Mouse (Mus musculus): ENCODE data around the gene Ak2. TPM values are rescaled to one million over a fixed set of nuclear protein-coding genes. Genes with fewer than 3 reads are reported as not detected.

Gene Ak2
- polyA plus RNA-seq, 1 experiment from 2014 or later, result 63.3 TPM

DNA sequence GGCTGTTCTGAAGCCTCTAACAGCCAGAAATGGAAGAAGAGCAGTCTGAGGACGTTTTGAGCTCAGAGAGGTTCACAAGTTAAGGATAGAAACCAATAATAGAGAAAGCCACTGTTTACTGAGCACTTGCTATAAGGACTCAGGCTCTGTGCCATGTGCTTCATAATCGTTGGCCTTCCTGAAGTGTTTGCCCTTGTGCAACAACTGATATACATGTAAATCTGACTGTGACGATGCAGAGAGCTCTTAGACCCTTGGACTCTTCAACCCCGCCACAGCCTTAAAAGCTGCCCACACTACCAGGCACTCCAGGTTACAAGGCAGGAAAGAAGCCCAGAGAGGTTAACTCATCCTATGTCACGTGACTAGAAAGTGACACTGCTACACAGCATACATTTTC lies 22.7 kb upstream of the Ak2 start:
- no peaks in the 10 kb centered on the region for H3K36me3 ChIP-seq (ENCODE audit: control insufficient read depth, insufficient read depth, low read length)

GRCm38 (mm10) chr4:128969607-128970416 lies 21.9 kb upstream of the Ak2 start:
- Histone ChIP-seq H3K36me3 (ENCODE audit: control insufficient read depth, insufficient read depth, low read length) (no peaks in the 10 kb centered on the region), H3K4me3 (replicated peaks; ENCODE audit: low read depth, low read length) (no peak overlapping the region), H3K27ac (replicated peaks; ENCODE audit: low read depth, low read length) (no peak overlapping the region), H3K4me2 (ENCODE audit: low read length) (no peak overlapping the region), H3K9ac (replicated peaks; ENCODE audit: low read length) (no peak overlapping the region), H3K27me3 (ENCODE audit: control insufficient read depth, insufficient read depth, low read length) (no peaks in the 10 kb centered on the region), H3K9me3 (ENCODE audit: control insufficient read depth, low read length) (no peaks in the 10 kb centered on the region), H3K4me1 (ENCODE audit: control insufficient read depth, insufficient read depth, low read length) (0 out of 2 replicates have a peak, but pooled peaks cover 10% of the 10 kb centered on the region)
- ATAC-seq (ENCODE audit: low FRiP score, low TSS enrichment), result no peak
- WGBS, result 83% methylated on average over 18 of the region's 18 CpGs
- DNase-seq, result no peak

More for the DNA sequence above, 22.7 kb upstream of the Ak2 start:
- Histone ChIP-seq H3K9ac (replicated peaks; ENCODE audit: low read length) (no peak overlapping the region), H3K27ac (replicated peaks; ENCODE audit: low read depth, low read length) (no peak overlapping the region), H3K4me3 (replicated peaks; ENCODE audit: low read depth, low read length) (no peak overlapping the region), H3K4me1 (ENCODE audit: control insufficient read depth, insufficient read depth, low read length) (0 out of 2 replicates have a peak, but pooled peaks cover 10% of the 10 kb centered on the region), H3K27me3 (ENCODE audit: control insufficient read depth, insufficient read depth, low read length) (no peaks in the 10 kb centered on the region), H3K4me2 (ENCODE audit: low read length) (no peak overlapping the region), H3K9me3 (ENCODE audit: control insufficient read depth, low read length) (no peaks in the 10 kb centered on the region)
- ATAC-seq (ENCODE audit: low FRiP score, low TSS enrichment), result no peak
- WGBS, result 79% methylated on average over 5 of the region's 5 CpGs
- DNase-seq, result no peak

DNA sequence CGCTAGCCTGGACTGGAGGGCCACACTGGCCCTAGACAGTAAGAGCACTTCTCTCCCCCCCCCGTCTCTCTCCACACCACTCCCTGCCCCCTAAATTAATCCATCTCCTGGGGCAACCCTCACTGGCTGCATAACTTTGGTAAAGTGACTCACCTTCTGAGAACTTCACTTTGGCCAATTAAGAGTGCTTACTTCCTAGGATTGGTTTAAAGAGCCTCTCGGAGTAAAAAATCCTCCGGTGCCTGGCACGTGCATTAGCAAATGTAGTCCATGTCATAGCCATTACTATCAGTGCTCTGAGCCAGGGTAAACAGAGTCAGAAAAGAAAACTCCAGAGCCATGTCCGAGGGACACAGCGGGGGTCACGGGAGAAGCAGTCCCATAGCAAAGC lies 21.3 kb upstream of the Ak2 start:
- Histone ChIP-seq H3K27me3 (ENCODE audit: control insufficient read depth, insufficient read depth, low read length) (no peaks in the 10 kb centered on the region), H3K9me3 (ENCODE audit: control insufficient read depth, low read length) (no peaks in the 10 kb centered on the region), H3K27ac (replicated peaks; ENCODE audit: low read depth, low read length) (no peak overlapping the region), H3K4me3 (replicated peaks; ENCODE audit: low read depth, low read length) (no peak overlapping the region), H3K4me2 (ENCODE audit: low read length) (no peak overlapping the region), H3K9ac (replicated peaks; ENCODE audit: low read length) (no peak overlapping the region), H3K36me3 (ENCODE audit: control insufficient read depth, insufficient read depth, low read length) (no peaks in the 10 kb centered on the region), H3K4me1 (ENCODE audit: control insufficient read depth, insufficient read depth, low read length) (0 out of 2 replicates have a peak, but pooled peaks cover 10% of the 10 kb centered on the region)
- WGBS, result 79% methylated on average over 7 of the region's 8 CpGs
- ATAC-seq (ENCODE audit: low FRiP score, low TSS enrichment), result no peak
- DNase-seq, result no peak

DNA sequence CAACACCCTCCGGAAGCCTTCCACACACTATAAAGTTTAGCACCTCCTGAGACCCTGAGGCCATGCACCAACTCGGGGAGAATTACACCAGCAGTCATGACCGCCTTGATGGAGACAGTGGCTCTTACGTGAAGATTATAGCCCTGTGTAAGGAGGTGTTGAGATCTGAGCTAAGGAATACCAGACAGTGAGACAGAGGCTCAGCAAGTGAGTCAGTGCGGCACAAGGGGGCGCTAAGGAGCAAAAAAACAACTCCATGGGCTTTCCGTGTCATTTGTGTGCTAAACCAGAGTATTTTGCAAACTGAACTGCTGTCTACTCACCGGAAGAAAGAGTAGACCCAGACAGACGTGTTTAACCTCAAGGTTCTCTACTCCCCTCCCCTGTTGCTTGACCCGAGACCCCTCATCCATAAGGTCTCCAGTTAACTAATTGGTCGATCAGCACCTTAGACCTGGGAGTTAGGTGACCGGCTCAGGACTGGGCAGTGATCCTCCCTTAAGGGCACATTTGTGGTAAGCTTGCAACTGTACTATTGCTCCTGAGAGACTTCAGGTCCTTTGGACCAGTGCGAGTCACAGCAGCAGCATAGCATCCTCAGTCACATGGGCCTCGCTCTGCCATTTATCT lies 20.6 kb upstream of the Ak2 start:
- Histone ChIP-seq H3K4me2 (ENCODE audit: low read length) (no peak overlapping the region), H3K27ac (replicated peaks; ENCODE audit: low read depth, low read length) (no peak overlapping the region), H3K36me3 (ENCODE audit: control insufficient read depth, insufficient read depth, low read length) (no peaks in the 10 kb centered on the region), H3K4me3 (replicated peaks; ENCODE audit: low read depth, low read length) (no peak overlapping the region), H3K9me3 (ENCODE audit: control insufficient read depth, low read length) (no peaks in the 10 kb centered on the region), H3K4me1 (ENCODE audit: control insufficient read depth, insufficient read depth, low read length) (0 out of 2 replicates have a peak, but pooled peaks cover 10% of the 10 kb centered on the region), H3K27me3 (ENCODE audit: control insufficient read depth, insufficient read depth, low read length) (no peaks in the 10 kb centered on the region), H3K9ac (replicated peaks; ENCODE audit: low read length) (no peak overlapping the region)
- WGBS, result 42% methylated on average over 14 of the region's 14 CpGs
- peak; percentile 87 for DNase-seq
- ATAC-seq (ENCODE audit: low FRiP score, low TSS enrichment), result no peak

GRCm38 (mm10) chr4:128974677-128975076 lies 17.1 kb upstream of the Ak2 start:
- 87% methylated on average over 8 of the region's 8 CpGs for WGBS
- no peaks in the 10 kb centered on the region for H3K4me1 ChIP-seq (ENCODE audit: control insufficient read depth, insufficient read depth, low read length)
- ATAC-seq (ENCODE audit: low FRiP score, low TSS enrichment) (no peak), DNase-seq (no peak)
- H3K27me3 ChIP-seq (ENCODE audit: control insufficient read depth, insufficient read depth, low read length), result no peaks in the 10 kb centered on the region
- no peak overlapping the region for H3K4me3 ChIP-seq (replicated peaks; ENCODE audit: low read depth, low read length)
- no peak overlapping the region for H3K4me2 ChIP-seq (ENCODE audit: low read length)
- H3K9me3 ChIP-seq (ENCODE audit: control insufficient read depth, low read length), result no peaks in the 10 kb centered on the region
- H3K27ac ChIP-seq (replicated peaks; ENCODE audit: low read depth, low read length), result no peak overlapping the region
- no peaks in the 10 kb centered on the region for H3K36me3 ChIP-seq (ENCODE audit: control insufficient read depth, insufficient read depth, low read length)
- H3K9ac ChIP-seq (replicated peaks; ENCODE audit: low read length), result no peak overlapping the region

DNA sequence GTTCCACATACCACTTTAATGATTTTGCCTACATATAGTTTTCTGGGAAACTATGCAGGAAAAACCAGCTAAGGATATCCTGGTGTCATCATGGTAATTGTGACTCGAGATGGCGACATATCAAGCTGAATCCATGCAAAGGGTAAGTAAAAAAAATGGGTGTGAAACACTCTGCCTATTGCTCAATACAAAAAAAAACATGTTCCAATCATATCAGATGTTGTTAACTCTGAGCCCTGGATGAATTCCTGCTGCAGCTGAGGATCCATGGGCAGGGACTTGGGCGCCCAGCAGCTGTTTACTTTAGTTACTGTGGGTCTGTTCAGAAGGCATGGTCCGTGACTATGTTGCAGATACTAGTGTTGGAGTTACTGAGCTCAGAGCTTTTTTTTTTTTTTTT lies 15.2 kb upstream of the Ak2 start:
- no peak overlapping the region for H3K4me2 ChIP-seq (ENCODE audit: low read length)
- 90% methylated on average over 4 of the region's 4 CpGs for WGBS
- H3K9me3 ChIP-seq (ENCODE audit: control insufficient read depth, low read length), result no peaks in the 10 kb centered on the region
- H3K27ac ChIP-seq (replicated peaks; ENCODE audit: low read depth, low read length), result no peak overlapping the region
- no peaks in the 10 kb centered on the region for H3K36me3 ChIP-seq (ENCODE audit: control insufficient read depth, insufficient read depth, low read length)
- no peaks in the 10 kb centered on the region for H3K4me1 ChIP-seq (ENCODE audit: control insufficient read depth, insufficient read depth, low read length)
- DNase-seq (no peak), ATAC-seq (ENCODE audit: low FRiP score, low TSS enrichment) (no peak)
- no peak overlapping the region for H3K4me3 ChIP-seq (replicated peaks; ENCODE audit: low read depth, low read length)
- no peaks in the 10 kb centered on the region for H3K27me3 ChIP-seq (ENCODE audit: control insufficient read depth, insufficient read depth, low read length)
- no peak overlapping the region for H3K9ac ChIP-seq (replicated peaks; ENCODE audit: low read length)

- Histone ChIP-seq H3K4me3 (replicated peaks; ENCODE audit: low read depth, low read length) (no peak overlapping the region), H3K27ac (replicated peaks; ENCODE audit: low read depth, low read length) (no peak overlapping the region), H3K36me3 (ENCODE audit: control insufficient read depth, insufficient read depth, low read length) (no peaks in the 10 kb centered on the region), H3K4me1 (ENCODE audit: control insufficient read depth, insufficient read depth, low read length) (no peaks in the 10 kb centered on the region), H3K27me3 (ENCODE audit: control insufficient read depth, insufficient read depth, low read length) (no peaks in the 10 kb centered on the region), H3K9ac (replicated peaks; ENCODE audit: low read length) (no peak overlapping the region), H3K4me2 (ENCODE audit: low read length) (no peak overlapping the region), H3K9me3 (ENCODE audit: control insufficient read depth, low read length) (no peaks in the 10 kb centered on the region)
- DNase-seq (no peak), ATAC-seq (ENCODE audit: low FRiP score, low TSS enrichment) (no peak)
- WGBS, result 68% methylated on average over 3 of the region's 3 CpGs
These were observed 14.5 kb upstream of the Ak2 start for GRCm38 (mm10) chr4:128977217-128977616.

- no peaks in the 10 kb centered on the region for H3K9me3 ChIP-seq (ENCODE audit: control insufficient read depth, low read length)
- H3K9ac ChIP-seq (replicated peaks; ENCODE audit: low read length), result no peak overlapping the region
- H3K4me1 ChIP-seq (ENCODE audit: control insufficient read depth, insufficient read depth, low read length), result no peaks in the 10 kb centered on the region
- H3K36me3 ChIP-seq (ENCODE audit: control insufficient read depth, insufficient read depth, low read length), result no peaks in the 10 kb centered on the region
- no peak overlapping the region for H3K4me3 ChIP-seq (replicated peaks; ENCODE audit: low read depth, low read length)
- H3K27me3 ChIP-seq (ENCODE audit: control insufficient read depth, insufficient read depth, low read length), result no peaks in the 10 kb centered on the region
- 48% methylated on average over 1 of the region's 1 CpGs for WGBS
- no peak overlapping the region for H3K27ac ChIP-seq (replicated peaks; ENCODE audit: low read depth, low read length)
- DNase-seq, result no peak
- H3K4me2 ChIP-seq (ENCODE audit: low read length), result no peak overlapping the region
- no peak for ATAC-seq (ENCODE audit: low FRiP score, low TSS enrichment)
These were observed 13.1 kb upstream of the Ak2 start for GRCm38 (mm10) chr4:128978634-128979033.
